Mouse (Mus musculus) hindbrain, embryonic 14.5 days (tissue): ENCODE results near the gene Maff. TPM values are rescaled to one million over a fixed set of nuclear protein-coding genes. Genes with fewer than 3 reads are reported as not detected.

ENCODE experiments used
- ATAC-seq: fragments of 200-750 bp; cut with Nextera tagmentation; 2 replicates; pipeline ENCODE4 v1.8.0; 2017; ENCODE audit warnings: moderate number of reproducible peaks, mild to moderate bottlenecking, moderate TSS enrichment, moderate library complexity; ENCODE audit not compliant: low FRiP score
- DNase-seq: peaks from one replicate; pipeline ENCODE4 v3.0.0-alpha.2; 2015; ENCODE audit warnings: low spot score
- H3K27ac ChIP-seq: fragments of 300-500 bp; sonication (generic); 2 replicates; pipeline ENCODE4 v1.5.1; 2014; ENCODE audit warnings: mild to moderate bottlenecking, moderate library complexity
- H3K27me3 ChIP-seq: fragments of 300-500 bp; sonication (generic); 2 replicates; pipeline ENCODE4 v1.6.1; 2014; ENCODE audit warnings: mild to moderate bottlenecking, low read length, mixed read lengths; ENCODE audit not compliant: control insufficient read depth, insufficient read depth
- H3K36me3 ChIP-seq: fragments of 300-500 bp; sonication (generic); replicated peaks from 2 replicates; pipeline ENCODE4 v1.6.1; 2014; ENCODE audit not compliant: control insufficient read depth, insufficient read depth
- H3K4me1 ChIP-seq: fragments of 300-500 bp; sonication (generic); replicated peaks from 2 replicates; pipeline ENCODE4 v1.6.1; 2014; ENCODE audit warnings: antibody characterized with exemption, low read length, mixed read lengths; ENCODE audit not compliant: control insufficient read depth, insufficient read depth
- H3K4me2 ChIP-seq: fragments of 300-500 bp; sonication (generic); replicated peaks from 2 replicates; pipeline ENCODE4 v1.6.1; 2014; ENCODE audit warnings: mild to moderate bottlenecking, moderate library complexity
- H3K4me3 ChIP-seq: fragments of 300-500 bp; sonication (generic); replicated peaks from 2 replicates; pipeline ENCODE4 v1.5.1; 2014; ENCODE audit warnings: mild to moderate bottlenecking, low read length
- H3K9ac ChIP-seq: fragments of 300-500 bp; sonication (generic); 2 replicates; pipeline ENCODE4 v1.6.1; 2014
- H3K9me3 ChIP-seq: fragments of 300-500 bp; sonication (generic); 2 replicates; pipeline ENCODE4 v1.6.1; 2016; ENCODE audit warnings: low read length; ENCODE audit not compliant: control insufficient read depth
- WGBS: fragments of 180-500 bp; shearing (Covaris S2); extraction: QIAGEN DNeasy Blood & Tissue Kit; methylation state at CpG from one replicate; pipeline ENCODE4 v1.1.7; 2014; 5-methylcytosine and 5-hydroxymethylcytosine counted together
- polyA plus RNA-seq: library from polyadenylated mRNA; unstranded; fragments of >200 nt; fragmentation: Nextera tagmentation; extraction: Ambion mirVana; gene quantifications from 2 replicates; pipeline ENCODE4 v1.2.1, GENCODE M21; 2014

Gene Maff
- polyA plus RNA-seq, 1 experiment from 2014 or later: 1.1 TPM

- H3K4me1 ChIP-seq: peaks cover 22% of the 10 kb centered on the region; the same call in 1 of the 2 replicates
- H3K9me3 ChIP-seq: no peaks in the 10 kb centered on the region
- H3K27me3 ChIP-seq: no peaks in the 10 kb centered on the region
- ATAC-seq (no peak), DNase-seq (no peak)
- no peak overlapping the region for H3K9ac ChIP-seq
- H3K4me2 ChIP-seq: peak overlapping the region; percentile 7; the same call in 1 of the 2 replicates
- 87% methylated on average over 6 of the region's 6 CpGs for WGBS
- no peak overlapping the region for H3K4me3 ChIP-seq
- H3K36me3 ChIP-seq: 0 out of 2 replicates have a peak, but pooled peaks cover 6% of the 10 kb centered on the region
- no peak overlapping the region for H3K27ac ChIP-seq
Observed at GRCm38 (mm10) chr15:79395281-79395680, 48.9 kb downstream of the Maff start.

- Histone ChIP-seq H3K4me3 (no peak overlapping the region; the same call in 1 of the 2 replicates), H3K27ac (no peak overlapping the region), H3K36me3 (0 out of 2 replicates have a peak, but pooled peaks cover 6% of the 10 kb centered on the region), H3K4me1 (peaks cover 31% of the 10 kb centered on the region), H3K27me3 (no peaks in the 10 kb centered on the region), H3K9ac (no peak overlapping the region), H3K4me2 (no peak overlapping the region), H3K9me3 (no peaks in the 10 kb centered on the region)
- no peak for ATAC-seq
- no peak for DNase-seq
- WGBS: 86% methylated on average over 11 of the region's 11 CpGs
Observed at GRCm38 (mm10) chr15:79396736-79397135, 50.3 kb downstream of the Maff start.

GRCm38 (mm10) chr15:79399231-79400052 lies 53.0 kb downstream of the Maff start:
- 81% methylated on average over 14 of the region's 14 CpGs for WGBS
- H3K27me3 ChIP-seq: no peaks in the 10 kb centered on the region
- no peaks in the 10 kb centered on the region for H3K9me3 ChIP-seq
- H3K9ac ChIP-seq: no peak overlapping the region
- H3K4me2 ChIP-seq: no peak overlapping the region
- H3K27ac ChIP-seq: no peak overlapping the region
- 0 out of 2 replicates have a peak, but pooled peaks cover 6% of the 10 kb centered on the region for H3K36me3 ChIP-seq
- H3K4me3 ChIP-seq: no peak overlapping the region
- DNase-seq (no peak), ATAC-seq (no peak)
- H3K4me1 ChIP-seq: peaks cover 30% of the 10 kb centered on the region

- Histone ChIP-seq H3K4me3 (no peak overlapping the region), H3K36me3 (0 out of 2 replicates have a peak, but pooled peaks cover 4% of the 10 kb centered on the region), H3K9ac (no peak overlapping the region), H3K4me2 (peak overlapping the region; percentile 94; the same call in 1 of the 2 replicates), H3K27ac (no peak overlapping the region), H3K27me3 (0 out of 2 replicates have a peak, but pooled peaks cover 3% of the 10 kb centered on the region), H3K4me1 (peaks cover 30% of the 10 kb centered on the region), H3K9me3 (no peaks in the 10 kb centered on the region)
- WGBS: 77% methylated on average over 6 of the region's 6 CpGs
- DNase-seq (no peak), ATAC-seq (no peak)
Observed at GRCm38 (mm10) chr15:79400134-79400974, 53.9 kb downstream of the Maff start.

GRCm38 (mm10) chr15:79400975-79401365 lies 54.5 kb downstream of the Maff start:
- ATAC-seq: no peak
- no peaks in the 10 kb centered on the region for H3K36me3 ChIP-seq
- no peak for DNase-seq
- H3K4me1 ChIP-seq: peaks cover 30% of the 10 kb centered on the region
- no peak overlapping the region for H3K4me3 ChIP-seq
- no peak overlapping the region for H3K27ac ChIP-seq
- H3K9me3 ChIP-seq: no peaks in the 10 kb centered on the region
- H3K9ac ChIP-seq: no peak overlapping the region
- 0 out of 2 replicates have a peak, but pooled peaks cover 3% of the 10 kb centered on the region for H3K27me3 ChIP-seq
- WGBS: 37% methylated on average over 7 of the region's 7 CpGs
- H3K4me2 ChIP-seq: peak overlapping the region; percentile 94

GRCm38 (mm10) chr15:79402176-79402575 lies 55.8 kb downstream of the Maff start:
- peak overlapping the region; percentile 92 for H3K9ac ChIP-seq
- 18% methylated on average over 5 of the region's 5 CpGs for WGBS
- 0 out of 2 replicates have a peak, but pooled peaks have one; percentile 1 for ATAC-seq
- no peak overlapping the region for H3K27ac ChIP-seq
- peak overlapping the region; percentile 76 for H3K4me3 ChIP-seq
- peaks cover 30% of the 10 kb centered on the region for H3K4me1 ChIP-seq
- H3K27me3 ChIP-seq: 0 out of 2 replicates have a peak, but pooled peaks cover 3% of the 10 kb centered on the region
- no peaks in the 10 kb centered on the region for H3K36me3 ChIP-seq
- no peaks in the 10 kb centered on the region for H3K9me3 ChIP-seq
- H3K4me2 ChIP-seq: peak overlapping the region; percentile 94
- no peak for DNase-seq

- Histone ChIP-seq H3K9ac (peak within 1 kb of the TSS; percentile 92), H3K36me3 (no peaks in the 10 kb centered on the region), H3K27ac (peak within 1 kb of the TSS; percentile 84), H3K4me2 (peak within 1 kb of the TSS; percentile 94), H3K9me3 (no peaks in the 10 kb centered on the region), H3K4me3 (peak within 1 kb of the TSS; percentile 76), H3K27me3 (0 out of 2 replicates have a peak, but pooled peaks cover 3% of the 10 kb centered on the region), H3K4me1 (peaks cover 30% of the 10 kb centered on the region)
- peak; percentile 93 for DNase-seq
- WGBS: under 1% methylated on average over 88 of the region's 90 CpGs
- peak; percentile 90 for ATAC-seq
Observed at GRCm38 (mm10) chr15:79402836-79403762, 56.7 kb downstream of the Maff start, which contains the start of gene Tmem184b. Tmem184b (minus strand) TSS chr15:79403569.

- ATAC-seq: no peak
- Histone ChIP-seq H3K9ac (peak overlapping the region; percentile 92), H3K27ac (no peak overlapping the region), H3K4me3 (peak overlapping the region; percentile 76), H3K9me3 (no peaks in the 10 kb centered on the region), H3K36me3 (no peaks in the 10 kb centered on the region), H3K4me1 (peaks cover 30% of the 10 kb centered on the region), H3K4me2 (peak overlapping the region; percentile 94), H3K27me3 (0 out of 2 replicates have a peak, but pooled peaks cover 3% of the 10 kb centered on the region)
- 20% methylated on average over 9 of the region's 9 CpGs for WGBS
- DNase-seq: no peak
Observed at GRCm38 (mm10) chr15:79403763-79404210, 57.4 kb downstream of the Maff start.
